Mouse (Mus musculus) kidney, postnatal 0 days (tissue): ENCODE measurements around the gene Grm7. TPM values are rescaled to one million over a fixed set of nuclear protein-coding genes. Genes with fewer than 3 reads are reported as not detected.

ENCODE experiments used
- ATAC-seq: fragments of 200-750 bp; cut with Nextera tagmentation; replicated peaks from 2 replicates; pipeline ENCODE4 v1.8.0; 2017; ENCODE audit warnings: low read depth, moderate number of reproducible peaks, moderate TSS enrichment, moderate library complexity; ENCODE audit not compliant: low FRiP score
- DNase-seq: peaks from one replicate; pipeline ENCODE4 v3.0.0-alpha.2; 2016; ENCODE audit warnings: low spot score
- H3K27ac ChIP-seq: fragments of 300-500 bp; sonication (generic); 2 replicates; pipeline ENCODE4 v1.5.1; 2014; ENCODE audit warnings: mild to moderate bottlenecking
- H3K27me3 ChIP-seq: fragments of 300-500 bp; sonication (generic); 2 replicates; pipeline ENCODE4 v1.6.1; 2014; ENCODE audit warnings: low read length, mixed read lengths; ENCODE audit not compliant: insufficient read depth
- H3K36me3 ChIP-seq: fragments of 300-500 bp; sonication (generic); 2 replicates; pipeline ENCODE4 v1.6.1; 2014; ENCODE audit warnings: low read length, mixed read lengths; ENCODE audit not compliant: insufficient read depth
- H3K4me1 ChIP-seq: fragments of 300-500 bp; sonication (generic); replicated peaks from 2 replicates; pipeline ENCODE4 v1.6.1; 2014; ENCODE audit warnings: antibody characterized with exemption, low read length, mixed read lengths; ENCODE audit not compliant: insufficient read depth
- H3K4me2 ChIP-seq: fragments of 300-500 bp; sonication (generic); 2 replicates; pipeline ENCODE4 v1.6.1; 2014; ENCODE audit warnings: mild to moderate bottlenecking, low read length, moderate library complexity, mixed read lengths
- H3K4me3 ChIP-seq: fragments of 300-500 bp; sonication (generic); replicated peaks from 2 replicates; pipeline ENCODE4 v1.5.1; 2014; ENCODE audit warnings: low read depth, low read length
- H3K9ac ChIP-seq: fragments of 300-500 bp; sonication (generic); 2 replicates; pipeline ENCODE4 v1.6.1; 2014; ENCODE audit warnings: low read depth, low read length
- H3K9me3 ChIP-seq: fragments of 300-500 bp; sonication (generic); replicated peaks from 2 replicates; pipeline ENCODE4 v1.6.1; 2016; ENCODE audit warnings: low read length, inconsistent platforms, mixed read lengths
- CTCF ChIP-seq: IDR thresholded peaks from 2 replicates; pipeline ENCODE4 v1.5.1; 2016; ENCODE audit warnings: antibody characterized with exemption, low read depth, mild to moderate bottlenecking, moderate library complexity
- WGBS: fragments of 180-500 bp; shearing (Covaris S2); extraction: QIAGEN DNeasy Blood & Tissue Kit; methylation state at CpG from one replicate; pipeline ENCODE4 v1.1.7; 2014; 5-methylcytosine and 5-hydroxymethylcytosine counted together
- polyA plus RNA-seq: library from polyadenylated mRNA; unstranded; fragments of >200 nt; fragmentation: Nextera tagmentation; extraction: Ambion mirVana; gene quantifications from 2 replicates; pipeline ENCODE4 v1.2.1, GENCODE M21; 2015

Gene Grm7
- 2.1 and 2.3 TPM in 2 replicates for polyA plus RNA-seq

DNA sequence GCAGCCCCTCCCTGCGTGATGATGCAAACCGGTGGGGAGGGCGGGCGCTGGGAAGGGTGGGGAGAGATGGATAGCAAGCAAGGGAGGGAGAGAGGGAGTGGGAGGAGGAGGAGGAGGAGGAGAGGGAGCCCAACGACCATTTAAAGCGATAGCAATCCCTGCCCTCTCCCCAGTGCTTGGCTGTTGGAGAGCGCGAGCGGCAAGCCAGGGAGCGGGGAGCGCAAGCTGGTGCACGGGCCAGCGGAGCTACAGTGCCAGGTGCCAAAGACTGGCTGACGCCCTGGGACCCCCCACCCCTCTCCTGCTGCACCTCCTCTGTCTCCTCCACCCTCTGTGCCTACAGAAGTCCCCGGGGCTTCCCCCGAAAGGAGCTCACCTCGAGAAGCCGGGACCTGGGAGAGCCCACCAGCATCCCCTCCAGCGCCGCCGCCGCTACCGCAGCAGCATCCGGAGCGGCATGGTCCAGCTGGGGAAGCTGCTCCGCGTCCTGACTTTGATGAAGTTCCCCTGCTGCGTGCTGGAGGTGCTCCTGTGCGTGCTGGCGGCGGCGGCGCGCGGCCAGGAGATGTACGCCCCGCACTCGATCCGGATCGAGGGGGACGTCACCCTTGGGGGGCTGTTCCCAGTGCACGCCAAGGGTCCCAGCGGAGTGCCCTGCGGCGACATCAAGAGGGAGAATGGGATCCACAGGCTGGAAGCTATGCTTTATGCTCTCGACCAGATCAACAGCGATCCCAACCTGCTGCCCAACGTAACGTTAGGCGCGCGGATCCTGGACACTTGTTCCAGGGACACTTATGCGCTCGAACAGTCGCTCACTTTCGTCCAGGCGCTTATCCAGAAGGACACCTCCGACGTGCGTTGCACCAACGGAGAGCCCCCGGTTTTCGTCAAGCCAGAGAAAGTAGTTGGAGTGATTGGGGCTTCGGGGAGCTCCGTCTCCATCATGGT lies at the start of gene Grm7:
Grm7 (plus strand) TSS at position 171 of the 951 bp plus-strand sequence.
- peak within 1 kb of the TSS; percentile 37 for H3K4me3 ChIP-seq
- WGBS, result under 1% methylated on average over 53 of the region's 65 CpGs
- H3K4me1 ChIP-seq, result 0 out of 2 replicates have a peak, but pooled peaks cover 6% of the 10 kb centered on the region
- H3K36me3 ChIP-seq, result no peaks in the 10 kb centered on the region
- H3K4me2 ChIP-seq, result peak within 1 kb of the TSS; percentile 80
- TF ChIP-seq CTCF, result no peak
- DNase-seq (peak; percentile 53), ATAC-seq (peak; percentile 58)
- no peaks in the 10 kb centered on the region for H3K9me3 ChIP-seq
- peaks cover 12% of the 10 kb centered on the region; the same call in 1 of the 2 replicates for H3K27me3 ChIP-seq
- H3K9ac ChIP-seq, result no peak within 1 kb of the TSS
- no peak within 1 kb of the TSS for H3K27ac ChIP-seq

DNA sequence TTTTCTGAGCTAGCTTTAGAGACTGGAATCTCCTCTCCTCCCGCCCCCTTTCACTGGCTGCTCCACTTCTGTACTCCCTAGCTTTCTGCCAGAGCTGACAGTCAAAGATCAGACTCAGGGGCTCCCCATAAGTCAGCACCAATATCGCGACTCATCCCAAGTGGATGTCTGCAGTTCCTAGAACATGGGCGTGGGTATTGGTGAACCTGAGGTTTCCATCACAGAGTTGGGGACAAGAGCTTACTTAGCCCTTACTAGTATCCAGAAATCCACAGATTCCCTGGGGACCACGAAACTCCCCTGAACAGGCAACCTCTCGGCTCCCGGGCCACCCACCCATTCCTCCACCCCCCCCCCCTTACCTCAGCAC lies 355 bp upstream of the Grm7 start:
- TF ChIP-seq CTCF, result no peak
- Histone ChIP-seq H3K4me1 (0 out of 2 replicates have a peak, but pooled peaks cover 6% of the 10 kb centered on the region), H3K9ac (no peak overlapping the region), H3K27me3 (peaks cover 12% of the 10 kb centered on the region; the same call in 1 of the 2 replicates), H3K36me3 (no peaks in the 10 kb centered on the region), H3K4me3 (peak overlapping the region; percentile 37), H3K4me2 (peak overlapping the region; percentile 80), H3K27ac (no peak overlapping the region), H3K9me3 (no peaks in the 10 kb centered on the region)
- peak; percentile 26; the same call in 1 of the 2 replicates for ATAC-seq
- DNase-seq, result no peak
- 1% methylated on average over 7 of the region's 7 CpGs for WGBS

- DNase-seq (no peak), ATAC-seq (no peak)
Measured at GRCm38 (mm10) chr6:110646901-110647300, 1.5 kb downstream of the Grm7 start.

DNA sequence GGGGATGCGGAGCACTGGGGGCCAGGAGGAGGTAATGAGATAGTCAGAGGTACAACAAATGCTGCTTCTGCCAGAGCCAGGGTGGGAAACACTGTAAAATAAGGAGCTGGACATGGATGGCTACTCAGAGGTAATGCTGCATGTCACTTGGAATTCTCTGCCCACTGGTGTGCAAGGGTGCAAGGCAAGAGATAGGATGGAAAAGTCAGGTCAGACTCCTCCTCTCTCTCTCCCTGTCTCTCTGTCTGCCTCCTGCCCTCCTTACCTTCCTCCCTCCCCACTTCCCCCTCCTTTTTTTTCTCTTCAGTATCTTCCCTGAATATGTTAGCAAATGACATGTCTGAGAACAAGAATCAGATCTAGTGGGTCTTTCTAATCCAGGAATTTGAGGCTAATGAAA lies 3.8 kb downstream of the Grm7 start:
- no peak overlapping the region for H3K27ac ChIP-seq
- H3K4me1 ChIP-seq, result 0 out of 2 replicates have a peak, but pooled peaks cover 6% of the 10 kb centered on the region
- WGBS, result 39% methylated on average over 1 of the region's 1 CpGs
- no peak overlapping the region for H3K4me2 ChIP-seq
- no peak overlapping the region for H3K4me3 ChIP-seq
- H3K9me3 ChIP-seq, result no peaks in the 10 kb centered on the region
- peaks cover 12% of the 10 kb centered on the region; the same call in 1 of the 2 replicates for H3K27me3 ChIP-seq
- peak; percentile 46 for DNase-seq
- TF ChIP-seq CTCF, result no peak
- H3K36me3 ChIP-seq, result no peaks in the 10 kb centered on the region
- H3K9ac ChIP-seq, result no peak overlapping the region
- ATAC-seq, result 0 out of 2 replicates have a peak, but pooled peaks have one; percentile 41

More at GRCm38 (mm10) chr6:110646901-110647300, 1.5 kb downstream of the Grm7 start:
- H3K36me3 ChIP-seq, result no peaks in the 10 kb centered on the region
- H3K4me3 ChIP-seq, result peak overlapping the region; percentile 37; the same call in 1 of the 2 replicates
- WGBS, result 1% methylated on average over 12 of the region's 12 CpGs
- peak overlapping the region; percentile 80 for H3K4me2 ChIP-seq
- peaks cover 12% of the 10 kb centered on the region; the same call in 1 of the 2 replicates for H3K27me3 ChIP-seq
- 0 out of 2 replicates have a peak, but pooled peaks cover 6% of the 10 kb centered on the region for H3K4me1 ChIP-seq
- no peak for TF ChIP-seq CTCF
- H3K9ac ChIP-seq, result no peak overlapping the region
- no peaks in the 10 kb centered on the region for H3K9me3 ChIP-seq
- H3K27ac ChIP-seq, result no peak overlapping the region

GRCm38 (mm10) chr6:110653361-110654001 lies 8.1 kb downstream of the Grm7 start:
- Histone ChIP-seq H3K4me1 (no peaks in the 10 kb centered on the region), H3K27ac (no peak overlapping the region), H3K27me3 (no peaks in the 10 kb centered on the region), H3K36me3 (no peaks in the 10 kb centered on the region), H3K4me3 (no peak overlapping the region), H3K9me3 (no peaks in the 10 kb centered on the region), H3K4me2 (no peak overlapping the region), H3K9ac (no peak overlapping the region)
- no peak for DNase-seq
- no peak for ATAC-seq
- WGBS, result 81% methylated on average over 5 of the region's 5 CpGs
- TF ChIP-seq CTCF, result no peak

- no peak for TF ChIP-seq CTCF
- no peaks in the 10 kb centered on the region for H3K36me3 ChIP-seq
- H3K4me3 ChIP-seq, result no peak overlapping the region
- 89% methylated on average over 1 of the region's 1 CpGs for WGBS
- H3K4me1 ChIP-seq, result no peaks in the 10 kb centered on the region
- no peak overlapping the region for H3K4me2 ChIP-seq
- ATAC-seq, result no peak
- H3K27me3 ChIP-seq, result no peaks in the 10 kb centered on the region
- no peak for DNase-seq
- no peaks in the 10 kb centered on the region for H3K9me3 ChIP-seq
- no peak overlapping the region for H3K27ac ChIP-seq
- H3K9ac ChIP-seq, result no peak overlapping the region
Measured at GRCm38 (mm10) chr6:110664436-110664835, 19.1 kb downstream of the Grm7 start.
